Mouse (Mus musculus): ENCODE measurements around the gene Ugt1a6a. TPM values are rescaled to one million over a fixed set of nuclear protein-coding genes. Genes with fewer than 3 reads are reported as not detected.

The Ugt1a6a gene
- polyA plus RNA-seq, 1 experiment from 2014 or later: 15.4 TPM

DNA sequence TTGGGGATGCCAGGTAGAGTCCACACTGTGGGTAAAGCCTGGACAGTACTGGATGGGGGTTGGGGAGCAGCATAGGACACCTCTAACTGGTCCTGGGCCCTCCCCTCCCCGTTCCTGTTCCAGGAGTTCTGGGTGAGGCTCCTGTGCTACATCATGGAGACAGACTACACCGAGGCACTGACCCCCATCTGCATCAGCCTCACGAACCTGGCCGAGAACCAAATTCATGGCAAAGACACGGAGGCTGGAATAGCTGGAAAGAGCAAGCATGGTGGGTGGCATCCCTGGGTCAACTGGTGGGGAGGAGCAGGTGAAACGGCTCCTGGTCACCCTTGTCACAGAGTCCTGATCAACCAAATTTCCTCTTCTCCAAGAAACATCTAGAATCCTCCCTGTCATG is 104.2 kb downstream of the Ugt1a6a start:
- ATAC-seq (ENCODE audit: insufficient read depth): no peak
- no peak overlapping the region for H3K4me3 ChIP-seq (replicated peaks)
- no peaks in the 10 kb centered on the region for H3K36me3 ChIP-seq (replicated peaks)
- peaks cover 42% of the 10 kb centered on the region for H3K9me3 ChIP-seq (replicated peaks)
- no peaks in the 10 kb centered on the region for H3K4me1 ChIP-seq (replicated peaks)
- no peak overlapping the region for H3K4me2 ChIP-seq
- no peaks in the 10 kb centered on the region for H3K27me3 ChIP-seq
- H3K27ac ChIP-seq (replicated peaks): no peak overlapping the region
- H3K9ac ChIP-seq: no peak overlapping the region
- 56% methylated on average over 6 of the region's 6 CpGs for WGBS (ENCODE audit: insufficient replicate concordance)

DNA sequence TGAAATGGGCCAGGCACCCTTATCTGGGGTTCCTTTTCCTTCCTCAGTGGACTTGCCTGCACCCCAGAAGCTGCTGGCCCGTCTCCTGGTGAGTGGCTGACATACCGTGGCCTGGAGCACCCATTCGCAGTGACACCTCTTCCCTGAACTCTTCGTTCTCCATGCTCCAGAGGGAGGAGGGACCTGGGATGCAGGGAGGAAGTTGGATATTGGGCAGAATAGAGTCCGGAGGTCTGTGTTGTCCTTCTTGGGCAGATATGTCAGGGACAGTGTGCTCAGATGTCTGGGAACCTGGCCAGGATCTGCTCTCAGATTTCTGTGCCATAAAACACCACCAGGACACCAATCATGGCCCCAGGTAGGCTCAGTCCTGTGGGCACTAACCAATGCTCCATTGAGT is 105.5 kb downstream of the Ugt1a6a start:
- H3K4me1 ChIP-seq (replicated peaks): no peaks in the 10 kb centered on the region
- H3K9ac ChIP-seq: no peak overlapping the region
- WGBS (ENCODE audit: insufficient replicate concordance): 57% methylated on average over 5 of the region's 5 CpGs
- no peaks in the 10 kb centered on the region for H3K27me3 ChIP-seq
- H3K27ac ChIP-seq (replicated peaks): no peak overlapping the region
- H3K9me3 ChIP-seq (replicated peaks): peaks cover 49% of the 10 kb centered on the region
- no peak for ATAC-seq (ENCODE audit: insufficient read depth)
- no peak overlapping the region for H3K4me2 ChIP-seq
- no peak overlapping the region for H3K4me3 ChIP-seq (replicated peaks)
- no peaks in the 10 kb centered on the region for H3K36me3 ChIP-seq (replicated peaks)

DNA sequence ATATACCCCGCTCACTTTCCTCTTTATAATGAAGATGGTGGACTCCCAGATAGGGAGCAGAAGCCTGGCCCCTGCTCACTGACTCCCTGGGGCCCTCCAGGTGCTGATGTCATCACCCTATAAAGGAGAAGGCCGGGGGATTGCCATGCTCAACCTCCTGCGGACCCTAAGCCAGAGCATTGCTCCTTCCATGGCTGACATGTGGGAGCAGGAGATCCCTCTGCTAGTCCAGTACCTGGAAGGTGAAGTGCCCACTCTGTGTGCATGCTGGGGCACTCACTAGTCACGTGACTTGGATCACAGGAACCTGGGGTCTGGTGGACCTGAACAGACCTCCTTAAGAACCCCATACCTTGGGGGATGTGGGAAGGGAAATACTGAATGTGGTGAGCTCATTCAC is 106.0 kb downstream of the Ugt1a6a start:
- Histone ChIP-seq H3K36me3 (replicated peaks) (no peaks in the 10 kb centered on the region), H3K4me1 (replicated peaks) (no peaks in the 10 kb centered on the region), H3K27me3 (no peaks in the 10 kb centered on the region), H3K4me2 (no peak overlapping the region), H3K4me3 (replicated peaks) (no peak overlapping the region), H3K9me3 (replicated peaks) (peaks cover 45% of the 10 kb centered on the region), H3K9ac (no peak overlapping the region), H3K27ac (replicated peaks) (no peak overlapping the region)
- 44% methylated on average over 4 of the region's 4 CpGs for WGBS (ENCODE audit: insufficient replicate concordance)
- no peak for ATAC-seq (ENCODE audit: insufficient read depth)

DNA sequence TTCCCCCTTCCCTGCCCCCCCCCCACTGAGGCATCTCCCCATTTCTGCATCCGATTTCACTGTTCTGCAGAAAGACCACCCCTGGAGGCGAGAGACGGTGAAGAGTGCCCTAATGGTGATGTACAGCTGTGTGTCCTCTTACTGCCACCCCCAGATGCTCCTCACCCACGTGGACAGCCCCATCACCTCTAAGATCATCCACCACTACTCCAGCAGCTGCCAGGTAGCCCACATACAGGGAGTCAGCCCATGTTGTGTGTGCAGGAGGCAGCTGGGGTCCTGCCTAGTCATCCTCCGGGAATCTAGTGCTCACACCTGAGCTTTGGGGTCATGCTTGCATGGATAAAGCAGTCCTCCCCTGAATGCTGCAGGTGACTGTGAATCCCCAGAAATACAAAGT is 109.3 kb downstream of the Ugt1a6a start:
- Histone ChIP-seq H3K4me3 (replicated peaks) (no peak overlapping the region), H3K27me3 (no peaks in the 10 kb centered on the region), H3K9ac (no peak overlapping the region), H3K9me3 (replicated peaks) (peaks cover 35% of the 10 kb centered on the region), H3K4me1 (replicated peaks) (no peaks in the 10 kb centered on the region), H3K4me2 (no peak overlapping the region), H3K27ac (replicated peaks) (no peak overlapping the region), H3K36me3 (replicated peaks) (no peaks in the 10 kb centered on the region)
- no peak for ATAC-seq (ENCODE audit: insufficient read depth)
- WGBS (ENCODE audit: insufficient replicate concordance): 47% methylated on average over 5 of the region's 5 CpGs

DNA sequence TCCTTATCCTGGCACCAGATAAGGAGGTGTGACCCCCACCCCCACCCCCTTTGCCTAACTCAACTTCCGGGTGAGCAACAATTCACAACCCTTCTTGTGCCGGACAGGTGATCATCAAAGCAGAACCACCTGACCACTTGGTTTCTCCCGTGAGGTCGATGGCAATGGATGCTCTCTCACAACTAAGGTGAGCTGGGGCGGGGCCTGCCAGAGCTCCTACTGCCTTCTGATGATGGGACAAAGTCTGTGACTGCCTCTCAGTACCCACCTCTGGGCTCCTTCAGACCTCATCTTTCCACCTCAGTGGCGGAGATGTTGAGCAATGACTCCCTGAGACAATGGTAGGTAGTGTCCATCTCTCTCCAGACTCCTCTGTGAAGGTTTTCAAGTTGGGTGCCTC is 111.3 kb downstream of the Ugt1a6a start:
- Histone ChIP-seq H3K27me3 (no peaks in the 10 kb centered on the region), H3K4me2 (no peak overlapping the region), H3K27ac (replicated peaks) (no peak overlapping the region), H3K36me3 (replicated peaks) (no peaks in the 10 kb centered on the region), H3K4me3 (replicated peaks) (no peak overlapping the region), H3K9ac (no peak overlapping the region), H3K4me1 (replicated peaks) (no peaks in the 10 kb centered on the region), H3K9me3 (replicated peaks) (peaks cover 42% of the 10 kb centered on the region; the same call in 1 of the 2 replicates)
- WGBS (ENCODE audit: insufficient replicate concordance): 57% methylated on average over 6 of the region's 6 CpGs
- ATAC-seq (ENCODE audit: insufficient read depth): no peak

DNA sequence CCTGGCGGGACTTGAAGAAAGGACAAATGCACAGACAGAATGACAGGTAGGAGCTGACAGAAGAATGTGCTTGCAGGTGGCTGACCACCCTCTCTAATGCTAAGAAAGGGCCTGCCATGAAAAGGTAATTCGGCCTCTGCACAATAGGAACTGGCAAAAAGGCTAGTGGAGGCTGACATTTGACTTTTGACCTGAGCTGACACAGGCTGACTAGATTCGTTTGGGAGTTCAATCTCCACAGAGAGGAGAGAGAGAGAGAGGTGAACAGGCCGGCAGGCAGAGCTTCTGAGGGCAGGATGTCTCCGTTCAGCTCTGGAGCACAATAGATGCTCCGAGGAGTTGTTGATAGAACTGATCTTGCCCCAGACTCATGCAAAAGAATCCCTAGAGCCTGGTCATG is 111.8 kb downstream of the Ugt1a6a start:
- 34% methylated on average over 6 of the region's 6 CpGs for WGBS (ENCODE audit: insufficient replicate concordance)
- Histone ChIP-seq H3K9me3 (replicated peaks) (peaks cover 41% of the 10 kb centered on the region; the same call in 1 of the 2 replicates), H3K4me1 (replicated peaks) (no peaks in the 10 kb centered on the region), H3K36me3 (replicated peaks) (no peaks in the 10 kb centered on the region), H3K27ac (replicated peaks) (no peak overlapping the region), H3K27me3 (no peaks in the 10 kb centered on the region), H3K4me2 (no peak overlapping the region), H3K9ac (no peak overlapping the region), H3K4me3 (replicated peaks) (no peak overlapping the region)
- no peak for ATAC-seq (ENCODE audit: insufficient read depth)

DNA sequence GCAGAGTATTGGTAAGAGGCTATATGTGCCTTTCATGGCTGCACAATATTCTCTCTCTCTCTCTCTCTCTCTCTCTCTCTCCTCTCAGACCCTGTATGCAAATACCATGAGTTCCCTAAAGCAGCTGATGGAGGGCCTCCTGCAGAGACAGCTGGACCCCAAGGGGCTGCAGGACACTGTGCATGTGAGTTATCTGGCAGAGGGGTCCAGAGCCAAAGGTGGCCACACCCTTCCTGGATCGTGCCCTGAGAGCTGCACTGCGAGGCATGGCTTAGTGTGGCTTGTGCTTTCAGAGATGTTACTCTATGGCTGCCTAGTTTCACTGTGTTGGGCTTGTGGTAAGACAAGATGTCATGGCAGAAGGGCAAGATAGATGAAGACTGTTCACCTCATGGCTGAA is 113.1 kb downstream of the Ugt1a6a start:
- no peaks in the 10 kb centered on the region for H3K4me1 ChIP-seq (replicated peaks)
- peaks cover 48% of the 10 kb centered on the region; the same call in 1 of the 2 replicates for H3K9me3 ChIP-seq (replicated peaks)
- no peaks in the 10 kb centered on the region for H3K36me3 ChIP-seq (replicated peaks)
- no peak for ATAC-seq (ENCODE audit: insufficient read depth)
- no peak overlapping the region for H3K27ac ChIP-seq (replicated peaks)
- H3K4me2 ChIP-seq: no peak overlapping the region
- H3K4me3 ChIP-seq (replicated peaks): no peak overlapping the region
- H3K9ac ChIP-seq: no peak overlapping the region
- no peaks in the 10 kb centered on the region for H3K27me3 ChIP-seq
- WGBS (ENCODE audit: insufficient replicate concordance): 30% methylated on average over 2 of the region's 2 CpGs

DNA sequence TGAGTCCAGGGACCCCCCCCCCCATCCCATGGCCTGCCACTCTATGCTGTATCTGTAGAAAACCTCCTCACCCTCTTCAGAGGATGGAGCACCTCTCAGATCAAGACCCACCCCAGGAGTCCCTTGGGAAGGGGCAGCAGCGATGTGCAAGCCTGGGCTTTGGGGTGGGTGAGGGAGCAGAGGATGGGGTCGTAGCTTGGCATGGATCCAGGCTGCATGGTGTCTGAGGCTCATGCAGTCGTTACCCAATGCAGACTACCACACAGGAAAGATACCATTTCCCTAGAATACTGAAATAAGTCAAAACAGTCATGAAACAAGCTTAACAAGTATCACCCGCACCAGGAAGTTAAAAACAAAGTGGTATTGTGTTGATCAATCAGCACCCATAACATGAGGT is 114.0 kb downstream of the Ugt1a6a start:
- Histone ChIP-seq H3K27ac (replicated peaks) (no peak overlapping the region), H3K9ac (no peak overlapping the region), H3K36me3 (replicated peaks) (no peaks in the 10 kb centered on the region), H3K4me2 (no peak overlapping the region), H3K9me3 (replicated peaks) (peaks cover 48% of the 10 kb centered on the region; the same call in 1 of the 2 replicates), H3K4me3 (replicated peaks) (no peak overlapping the region), H3K4me1 (replicated peaks) (no peaks in the 10 kb centered on the region), H3K27me3 (no peaks in the 10 kb centered on the region)
- 43% methylated on average over 4 of the region's 4 CpGs for WGBS (ENCODE audit: insufficient replicate concordance)
- no peak for ATAC-seq (ENCODE audit: insufficient read depth)

DNA sequence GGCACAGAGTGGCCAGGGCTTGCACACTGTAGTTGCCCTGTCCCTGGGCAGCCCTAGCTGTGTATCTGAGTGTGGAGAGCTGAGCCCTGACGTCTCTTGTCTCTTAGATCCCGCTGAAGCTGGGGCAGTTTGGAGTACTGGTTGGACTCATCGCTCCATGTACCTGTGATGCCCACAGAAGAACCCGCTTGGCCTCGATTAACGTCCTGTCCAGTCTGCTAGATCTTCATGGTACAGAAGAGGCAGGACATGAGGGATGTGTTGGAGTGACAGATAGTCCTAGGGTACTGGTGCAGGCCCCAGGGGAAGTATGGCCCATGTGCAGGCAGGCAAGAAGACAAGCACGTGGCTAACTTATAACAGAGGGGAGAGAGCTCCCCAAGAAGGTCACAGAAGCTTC is 115.0 kb downstream of the Ugt1a6a start:
- no peak overlapping the region for H3K4me2 ChIP-seq
- no peaks in the 10 kb centered on the region for H3K27me3 ChIP-seq
- H3K27ac ChIP-seq (replicated peaks): no peak overlapping the region
- no peak overlapping the region for H3K9ac ChIP-seq
- no peaks in the 10 kb centered on the region for H3K4me1 ChIP-seq (replicated peaks)
- no peak for ATAC-seq (ENCODE audit: insufficient read depth)
- H3K4me3 ChIP-seq (replicated peaks): no peak overlapping the region
- no peaks in the 10 kb centered on the region for H3K36me3 ChIP-seq (replicated peaks)
- 60% methylated on average over 7 of the region's 7 CpGs for WGBS (ENCODE audit: insufficient replicate concordance)
- H3K9me3 ChIP-seq (replicated peaks): peaks cover 48% of the 10 kb centered on the region; the same call in 1 of the 2 replicates

DNA sequence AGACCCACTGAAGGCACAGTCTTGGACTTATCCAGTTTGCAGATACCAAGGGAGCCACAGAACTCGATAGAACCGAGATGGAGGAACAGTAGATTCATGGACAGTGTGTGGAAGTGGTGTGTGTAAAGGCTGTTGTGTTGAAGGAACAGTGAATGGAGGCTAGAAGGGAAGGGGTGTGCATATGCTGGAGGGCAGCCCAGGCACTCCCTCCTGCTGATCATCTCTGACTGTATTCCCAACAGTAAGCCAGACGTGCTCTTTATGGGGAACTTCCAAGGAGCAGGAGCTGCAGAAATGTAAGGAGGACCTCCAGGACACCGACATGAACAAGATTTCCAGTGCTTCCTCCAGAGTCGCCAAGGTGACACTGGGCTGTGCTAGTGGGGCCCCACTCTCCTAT is 115.4 kb downstream of the Ugt1a6a start:
- Histone ChIP-seq H3K4me2 (no peak overlapping the region), H3K4me3 (replicated peaks) (no peak overlapping the region), H3K27me3 (no peaks in the 10 kb centered on the region), H3K9ac (no peak overlapping the region), H3K27ac (replicated peaks) (no peak overlapping the region), H3K36me3 (replicated peaks) (no peaks in the 10 kb centered on the region), H3K9me3 (replicated peaks) (peaks cover 47% of the 10 kb centered on the region; the same call in 1 of the 2 replicates), H3K4me1 (replicated peaks) (no peaks in the 10 kb centered on the region)
- 62% methylated on average over 5 of the region's 5 CpGs for WGBS (ENCODE audit: insufficient replicate concordance)
- no peak for ATAC-seq (ENCODE audit: insufficient read depth)

DNA sequence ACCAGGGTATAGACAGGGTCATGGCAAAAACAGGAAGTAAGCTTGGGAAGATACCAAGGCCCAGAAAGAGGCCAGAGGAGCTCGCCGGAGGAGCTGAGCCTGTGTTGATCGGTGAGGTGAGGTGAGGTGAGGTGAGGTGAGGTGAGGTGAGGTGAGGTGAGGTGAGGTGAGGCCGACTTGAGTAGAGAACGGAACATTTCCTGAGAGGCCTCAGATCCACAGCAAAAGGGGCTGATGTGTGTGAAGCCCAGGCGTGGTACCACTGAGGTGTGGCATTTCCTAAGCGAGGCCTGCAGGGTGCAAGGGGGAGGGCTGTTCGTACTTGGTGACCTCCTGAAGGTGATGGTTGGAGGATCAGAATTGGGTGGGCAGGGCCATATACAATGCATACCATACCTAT is 118.5 kb downstream of the Ugt1a6a start:
- Histone ChIP-seq H3K27me3 (no peaks in the 10 kb centered on the region), H3K9ac (no peak overlapping the region), H3K4me1 (replicated peaks) (no peaks in the 10 kb centered on the region), H3K36me3 (replicated peaks) (no peaks in the 10 kb centered on the region), H3K4me2 (no peak overlapping the region), H3K27ac (replicated peaks) (no peak overlapping the region), H3K4me3 (replicated peaks) (no peak overlapping the region), H3K9me3 (replicated peaks) (peaks cover 42% of the 10 kb centered on the region; the same call in 1 of the 2 replicates)
- 0 out of 2 replicates have a peak, but pooled peaks have one; percentile 1 for ATAC-seq (ENCODE audit: insufficient read depth)
- 59% methylated on average over 8 of the region's 8 CpGs for WGBS (ENCODE audit: insufficient replicate concordance)

DNA sequence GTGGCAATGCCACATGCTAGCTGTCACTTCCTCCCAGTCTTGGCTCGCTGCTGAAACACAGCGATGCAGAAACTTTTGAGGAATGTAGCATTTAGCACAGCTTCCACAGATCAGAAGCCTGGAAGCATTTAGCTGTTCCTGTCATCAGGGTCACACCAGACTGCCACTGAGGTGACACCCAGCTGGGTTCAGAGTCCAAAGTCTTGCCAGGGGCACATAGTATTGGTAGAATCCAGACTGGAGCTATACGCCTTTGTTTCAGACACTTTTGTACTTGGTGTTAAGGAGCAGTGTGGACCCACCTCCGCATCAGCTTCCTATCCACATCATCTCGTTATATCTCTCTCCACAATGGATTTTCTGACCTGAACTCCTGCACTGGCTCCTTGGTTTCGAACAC is 118.9 kb downstream of the Ugt1a6a start:
- Histone ChIP-seq H3K27ac (replicated peaks) (no peak overlapping the region), H3K4me1 (replicated peaks) (no peaks in the 10 kb centered on the region), H3K4me2 (no peak overlapping the region), H3K4me3 (replicated peaks) (no peak overlapping the region), H3K9ac (no peak overlapping the region), H3K27me3 (no peaks in the 10 kb centered on the region), H3K9me3 (replicated peaks) (peaks cover 41% of the 10 kb centered on the region; the same call in 1 of the 2 replicates), H3K36me3 (replicated peaks) (no peaks in the 10 kb centered on the region)
- WGBS (ENCODE audit: insufficient replicate concordance): 51% methylated on average over 6 of the region's 6 CpGs
- ATAC-seq (ENCODE audit: insufficient read depth): 0 out of 2 replicates have a peak, but pooled peaks have one; percentile 22
